Mouse (Mus musculus): ENCODE measurements around the gene Dbndd1.
"Not testable (repeated sequence)": the region's sequence is repeated elsewhere in the genome, so short reads cannot be mapped to it uniquely, and the experiment has no call there.

GRCm38 (mm10) chr8:123564221-123564620 lies 49.0 kb upstream of the Dbndd1 start:
- TF ChIP-seq ZNF384 (IDR thresholded peaks at IDR 0.05; ENCODE audit: low read depth, low read length); POLR2A (IDR thresholded peaks at IDR 0.05; ENCODE audit: low read depth, low read length); UBTF (IDR thresholded peaks at IDR 0.05; ENCODE audit: low read depth, low read length); BHLHE40 (IDR thresholded peaks at IDR 0.05; ENCODE audit: low read depth, low read length); HCFC1 (IDR thresholded peaks at IDR 0.05; ENCODE audit: low read depth, low read length); ELF1 (IDR thresholded peaks at IDR 0.05; ENCODE audit: low read depth, low read length); EP300 (IDR thresholded peaks at IDR 0.05; ENCODE audit: low read length); POLR2AphosphoS2 (IDR thresholded peaks at IDR 0.05; ENCODE audit: low read depth, low read length); KAT2A (IDR thresholded peaks at IDR 0.05; ENCODE audit: insufficient replicate concordance, low read length); ZMIZ1 (IDR thresholded peaks at IDR 0.05; ENCODE audit: low read depth, low read length): not testable (repeated sequence)
